Mouse (Mus musculus) brown adipose tissue, adult 24 weeks (tissue): ENCODE measurements around the gene Gm44973. TPM values are rescaled to one million over a fixed set of nuclear protein-coding genes. Genes with fewer than 3 reads are reported as not detected.

Experiments
- H3K27ac ChIP-seq: fragments of 200-500 bp; replicated peaks from 2 replicates; pipeline ENCODE4 v1.5.1; 2012; ENCODE audit warnings: low read depth, mild to moderate bottlenecking, low read length
- H3K4me1 ChIP-seq: fragments of 200-500 bp; 2 replicates; pipeline ENCODE4 v1.6.1; 2012; ENCODE audit warnings: low read length, mixed read lengths; ENCODE audit not compliant: control insufficient read depth, insufficient read depth, insufficient read length
- H3K4me3 ChIP-seq: fragments of 200-500 bp; 2 replicates; pipeline ENCODE4 v1.5.1; 2012; ENCODE audit warnings: low read depth, mild to moderate bottlenecking, low read length, moderate library complexity; ENCODE audit not compliant: insufficient read depth
- polyA plus RNA-seq: library from polyadenylated mRNA; stranded (reverse); fragments of >200 nt; gene quantifications from 2 replicates; pipeline ENCODE4 v1.2.4, GENCODE M21; 2012; ENCODE audit not compliant: missing spikeins, insufficient read depth, insufficient read length

The Gm44973 gene
- polyA plus RNA-seq, 1 experiment: not detected

DNA sequence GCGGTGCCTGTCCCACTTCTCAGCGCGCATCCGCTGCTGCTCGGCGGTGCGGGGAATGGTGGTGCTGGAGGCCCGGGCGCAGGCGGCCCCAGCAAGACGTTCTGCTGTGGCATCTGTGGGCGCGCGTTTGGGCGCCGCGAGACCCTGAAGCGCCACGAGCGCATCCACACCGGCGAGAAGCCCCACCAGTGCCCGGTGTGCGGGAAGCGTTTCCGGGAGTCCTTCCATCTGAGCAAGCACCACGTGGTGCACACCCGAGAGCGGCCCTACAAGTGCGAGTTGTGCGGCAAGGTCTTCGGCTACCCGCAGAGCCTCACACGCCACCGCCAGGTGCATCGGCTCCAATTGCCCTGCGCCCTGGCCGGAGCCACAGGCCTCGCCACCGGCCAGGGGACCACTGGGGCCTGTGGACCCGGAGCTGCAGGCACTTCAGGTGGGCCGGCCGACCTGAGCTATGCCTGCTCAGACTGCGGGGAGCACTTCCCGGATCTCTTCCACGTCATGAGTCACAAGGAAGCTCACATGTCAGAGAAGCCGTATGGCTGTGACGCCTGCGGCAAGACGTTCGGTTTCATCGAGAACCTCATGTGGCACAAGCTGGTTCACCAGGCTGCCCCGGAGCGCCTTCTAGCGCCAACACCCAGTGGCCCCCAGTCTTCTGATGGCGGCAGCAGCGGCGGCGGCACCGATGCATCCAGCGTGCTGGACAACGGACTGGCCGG lies 15.4 kb downstream of the Gm44973 start:
- no peak overlapping the region for H3K27ac ChIP-seq
- H3K4me1 ChIP-seq: no peaks in the 10 kb centered on the region
- H3K4me3 ChIP-seq: no peak overlapping the region

DNA sequence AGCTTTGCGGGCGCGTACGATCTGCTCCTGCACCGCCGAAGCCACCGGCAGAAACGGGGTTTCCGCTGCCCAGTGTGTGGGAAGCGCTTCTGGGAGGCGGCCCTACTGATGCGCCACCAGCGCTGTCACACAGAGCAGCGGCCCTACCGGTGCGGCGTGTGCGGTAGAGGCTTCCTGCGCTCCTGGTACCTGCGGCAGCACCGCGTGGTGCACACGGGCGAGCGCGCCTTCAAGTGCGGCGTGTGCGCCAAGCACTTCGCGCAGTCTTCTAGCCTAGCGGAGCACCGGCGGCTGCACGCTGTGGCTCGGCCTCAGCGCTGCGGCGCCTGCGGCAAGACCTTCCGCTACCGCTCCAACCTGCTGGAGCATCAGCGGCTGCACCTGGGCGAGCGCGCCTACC lies 16.2 kb downstream of the Gm44973 start:
- Histone ChIP-seq H3K4me1 (no peaks in the 10 kb centered on the region), H3K4me3 (no peak overlapping the region), H3K27ac (no peak overlapping the region)

DNA sequence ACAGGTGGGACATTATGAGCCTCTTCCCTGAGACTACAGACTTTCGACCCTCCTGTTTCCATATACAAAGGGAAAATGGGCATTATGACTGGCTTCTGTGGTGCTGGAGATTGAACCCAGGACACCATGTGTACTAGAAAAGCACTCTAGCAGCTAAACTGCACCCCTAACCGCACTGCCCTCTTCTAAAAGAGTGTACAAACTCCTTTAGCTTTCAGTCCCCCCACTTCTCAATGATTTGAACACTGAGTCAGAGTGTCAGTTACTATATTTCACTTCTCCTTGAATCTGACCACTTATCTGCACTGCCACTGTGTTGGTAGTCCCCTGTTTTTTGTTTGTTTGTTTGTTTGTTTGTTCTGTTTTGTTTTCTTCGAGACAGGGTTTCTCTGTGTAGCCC lies 18.5 kb downstream of the Gm44973 start, which contains the start of gene 4632433K11Rik:
4632433K11Rik (plus strand) TSS at position 301 of the 400 bp plus-strand sequence.
- H3K4me3 ChIP-seq: no peak within 1 kb of the TSS
- H3K27ac ChIP-seq: no peak within 1 kb of the TSS
- H3K4me1 ChIP-seq: peaks cover under 1% of the 10 kb centered on the region; the same call in 1 of the 2 replicates

DNA sequence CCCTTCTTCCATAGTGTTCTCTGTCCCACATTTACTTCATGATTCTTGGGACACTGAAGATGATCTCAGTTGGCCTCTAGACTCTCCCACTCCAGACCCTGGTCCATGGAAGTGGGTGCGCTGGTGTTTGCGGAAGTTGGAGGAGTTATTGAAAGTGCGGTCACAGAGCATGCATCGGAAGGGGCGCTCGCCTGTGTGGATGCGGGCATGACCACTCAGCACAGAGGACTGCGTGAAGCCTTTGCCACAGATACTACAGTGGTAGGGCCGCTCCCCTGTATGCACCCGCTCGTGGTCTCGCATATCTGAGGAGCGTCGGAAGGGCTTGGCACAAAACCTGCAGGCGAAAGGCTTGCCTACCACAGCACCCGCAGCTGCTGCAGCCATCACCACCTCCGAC lies 20.3 kb downstream of the Gm44973 start:
- Histone ChIP-seq H3K27ac (no peak overlapping the region), H3K4me1 (peaks cover 3% of the 10 kb centered on the region; the same call in 1 of the 2 replicates), H3K4me3 (no peak overlapping the region)

DNA sequence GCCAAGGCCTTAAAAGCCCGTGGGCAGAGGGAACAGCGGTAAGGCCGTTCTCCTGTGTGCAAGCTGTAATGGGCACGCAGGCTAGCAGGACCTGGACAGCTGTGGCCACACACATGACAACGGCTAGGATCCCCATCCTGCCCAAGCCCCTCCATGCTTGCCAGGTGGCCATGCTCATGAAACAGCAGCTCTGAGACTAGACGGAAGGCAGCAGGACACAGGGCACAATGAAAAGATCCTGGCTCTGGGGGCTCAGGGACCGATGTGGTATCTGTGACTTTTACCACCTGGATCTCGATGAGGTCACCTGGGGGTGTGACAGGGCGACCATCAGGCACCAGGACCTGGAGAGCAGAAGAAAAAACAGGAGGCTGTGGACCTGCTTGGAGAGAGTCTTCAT lies 20.8 kb downstream of the Gm44973 start:
- H3K27ac ChIP-seq: no peak overlapping the region
- H3K4me3 ChIP-seq: no peak overlapping the region

DNA sequence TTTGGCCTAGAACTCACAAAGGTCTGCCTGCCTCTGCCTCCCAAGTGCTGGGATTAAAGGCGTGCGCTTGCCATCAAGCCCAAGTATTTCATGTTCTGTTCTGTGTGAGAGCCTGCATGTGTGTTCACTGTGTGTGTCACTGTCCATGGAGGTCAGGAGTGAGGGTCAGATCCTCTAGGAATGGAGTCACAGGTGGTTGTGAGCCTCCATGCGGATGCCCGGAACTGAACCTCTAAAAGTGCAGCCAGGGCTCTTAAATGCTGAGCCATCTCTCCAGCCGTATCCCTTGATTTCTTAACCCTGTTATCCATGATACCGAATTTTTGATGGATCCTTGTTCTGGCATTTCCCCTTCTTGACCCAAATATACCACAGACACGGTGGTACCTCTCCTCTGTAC lies 21.7 kb downstream of the Gm44973 start:
- Histone ChIP-seq H3K4me3 (no peak overlapping the region), H3K4me1 (peaks cover 3% of the 10 kb centered on the region; the same call in 1 of the 2 replicates), H3K27ac (no peak overlapping the region)

More for the DNA sequence above, 20.8 kb downstream of the Gm44973 start:
- peaks cover 3% of the 10 kb centered on the region; the same call in 1 of the 2 replicates for H3K4me1 ChIP-seq

DNA sequence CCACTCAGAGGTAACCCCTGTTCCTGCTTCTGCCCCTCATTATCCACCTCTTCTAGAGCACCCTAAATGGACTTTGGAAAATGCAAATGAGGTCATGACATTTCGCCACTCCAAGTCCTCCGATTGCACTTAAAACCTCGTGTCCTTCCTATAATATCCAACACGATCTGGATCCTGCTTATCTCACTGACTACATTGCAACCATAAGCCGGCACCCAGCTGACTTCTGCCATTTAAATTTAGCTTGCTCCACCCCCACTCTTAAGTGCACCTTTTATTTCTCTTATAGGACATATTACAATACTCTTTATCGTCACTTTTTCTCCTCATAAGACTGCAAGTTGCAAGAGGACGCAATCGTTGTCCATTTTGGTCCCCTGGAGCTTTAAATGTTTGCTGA lies 22.2 kb downstream of the Gm44973 start:
- Histone ChIP-seq H3K27ac (no peak overlapping the region), H3K4me1 (peaks cover 3% of the 10 kb centered on the region; the same call in 1 of the 2 replicates), H3K4me3 (peak overlapping the region; percentile 85)

DNA sequence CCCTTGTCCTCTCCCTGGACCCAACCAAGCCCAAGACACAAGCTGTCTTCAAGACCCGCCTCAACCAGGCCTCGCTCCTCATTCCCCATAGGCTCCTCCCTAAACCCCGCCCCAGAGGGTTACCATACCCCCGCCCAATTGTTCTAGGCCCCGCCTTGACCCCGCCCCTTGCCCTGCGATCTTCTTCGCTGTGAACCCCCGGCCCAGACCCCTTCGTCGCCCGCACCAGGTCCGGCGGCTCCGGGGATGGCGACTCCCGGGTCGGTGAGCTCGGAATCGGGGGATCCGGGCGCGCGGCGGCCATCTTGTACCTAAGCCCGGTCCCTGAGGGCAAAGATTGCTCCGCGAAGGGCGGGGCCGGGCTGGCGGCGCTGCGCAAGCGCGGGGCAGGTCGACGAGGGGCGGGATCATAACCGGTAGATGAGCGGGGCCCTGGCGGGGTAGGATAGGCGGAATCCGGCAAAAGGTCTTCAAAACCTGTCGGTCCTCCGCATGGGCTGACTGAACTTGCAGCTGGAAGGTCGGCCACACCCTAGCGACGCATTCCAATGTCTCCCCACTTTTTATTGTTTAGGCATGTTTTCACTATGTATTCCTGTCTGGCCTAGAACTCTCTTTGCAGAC lies 22.9 kb downstream of the Gm44973 start, which contains the start of gene Zfp784:
Zfp784 (minus strand) TSS at position 338 of the 624 bp plus-strand sequence.
- peak within 1 kb of the TSS; percentile 95 for H3K27ac ChIP-seq
- peaks cover 3% of the 10 kb centered on the region; the same call in 1 of the 2 replicates for H3K4me1 ChIP-seq
- H3K4me3 ChIP-seq: peak within 1 kb of the TSS; percentile 85

DNA sequence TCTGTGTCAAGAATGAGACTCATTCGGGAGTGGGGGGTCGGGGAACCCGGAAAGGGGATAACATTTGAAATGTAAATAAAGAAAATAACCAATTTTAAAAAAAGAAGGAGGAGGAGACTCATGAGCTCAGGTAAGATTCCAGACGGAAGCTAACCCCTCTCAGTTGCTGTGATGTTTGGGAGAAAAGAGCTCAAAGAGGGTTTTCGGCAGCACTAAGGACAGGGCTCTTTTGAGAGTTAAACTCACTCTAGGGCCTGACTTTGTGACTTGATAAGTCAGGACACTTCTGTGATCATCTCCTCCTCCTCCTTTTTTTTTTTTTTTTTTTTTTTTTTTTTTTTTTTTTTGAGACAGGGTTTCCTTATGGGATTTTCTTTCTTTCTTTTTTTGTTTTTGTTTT lies 23.6 kb downstream of the Gm44973 start:
- Histone ChIP-seq H3K27ac (peak overlapping the region; percentile 95; the same call in 1 of the 2 replicates), H3K4me3 (peak overlapping the region; percentile 85), H3K4me1 (peaks cover 3% of the 10 kb centered on the region; the same call in 1 of the 2 replicates)

DNA sequence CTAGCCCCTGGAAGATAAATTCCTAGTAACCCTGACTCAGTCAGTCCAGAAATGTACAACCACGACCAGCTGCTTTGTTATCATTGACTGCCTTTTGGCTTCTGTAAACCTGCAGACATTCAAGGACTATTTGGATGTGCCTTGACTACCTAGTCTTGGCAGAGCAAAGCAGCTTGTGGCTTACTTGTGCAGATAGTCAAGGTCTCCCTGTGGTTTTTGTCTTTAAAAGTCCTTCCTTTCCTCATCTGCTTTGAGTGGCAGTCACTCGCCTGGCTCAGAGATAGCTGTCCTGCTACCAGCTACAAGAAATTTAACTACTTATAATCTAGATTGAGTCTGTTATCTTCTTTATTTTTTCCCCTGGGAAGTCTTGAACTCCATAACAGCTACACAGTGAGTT lies 29.7 kb downstream of the Gm44973 start:
- Histone ChIP-seq H3K27ac (no peak overlapping the region), H3K4me1 (no peaks in the 10 kb centered on the region), H3K4me3 (no peak overlapping the region)

DNA sequence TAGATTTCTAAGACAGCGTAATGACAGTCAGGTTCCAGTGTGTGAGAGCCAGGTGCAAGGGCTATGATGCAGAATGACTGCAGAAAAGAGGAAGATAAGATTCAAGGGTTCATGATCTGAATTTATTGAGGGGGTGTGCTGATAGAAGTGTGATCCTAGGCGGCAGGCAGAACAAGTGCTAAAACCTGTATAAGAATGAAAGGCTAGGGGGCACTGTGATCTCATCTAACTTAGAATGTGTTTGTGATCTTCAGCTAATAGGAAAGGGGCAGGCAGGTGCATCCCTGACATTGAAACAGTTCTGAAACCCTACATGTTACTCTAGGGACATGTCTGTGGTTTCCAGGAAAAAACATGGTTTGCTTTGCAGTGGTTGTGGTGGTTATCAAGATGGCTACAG lies 30.8 kb downstream of the Gm44973 start:
- Histone ChIP-seq H3K4me3 (no peak overlapping the region), H3K27ac (no peak overlapping the region), H3K4me1 (no peaks in the 10 kb centered on the region)

DNA sequence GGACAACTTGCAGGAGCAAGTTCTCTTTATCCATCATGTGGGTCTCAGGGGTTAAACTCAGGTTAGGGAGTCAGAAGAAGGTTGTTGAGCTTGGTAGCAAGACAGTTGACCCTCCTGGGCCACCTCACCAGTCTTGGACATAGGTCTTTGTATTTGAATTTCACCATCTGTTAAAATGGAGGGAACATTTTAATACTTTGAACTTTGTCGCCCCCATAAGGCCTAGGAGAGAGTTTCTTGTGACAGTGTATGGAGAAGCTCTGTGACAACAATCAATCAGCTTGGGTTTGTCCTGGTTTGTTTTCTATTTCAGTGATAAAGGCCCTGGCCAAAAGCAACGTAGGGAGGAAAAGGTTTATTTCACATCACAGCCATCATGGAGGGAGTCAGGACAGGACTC lies 32.0 kb downstream of the Gm44973 start:
- H3K4me3 ChIP-seq: no peak overlapping the region
- no peaks in the 10 kb centered on the region; the same call in 1 of the 2 replicates for H3K4me1 ChIP-seq
- no peak overlapping the region for H3K27ac ChIP-seq

DNA sequence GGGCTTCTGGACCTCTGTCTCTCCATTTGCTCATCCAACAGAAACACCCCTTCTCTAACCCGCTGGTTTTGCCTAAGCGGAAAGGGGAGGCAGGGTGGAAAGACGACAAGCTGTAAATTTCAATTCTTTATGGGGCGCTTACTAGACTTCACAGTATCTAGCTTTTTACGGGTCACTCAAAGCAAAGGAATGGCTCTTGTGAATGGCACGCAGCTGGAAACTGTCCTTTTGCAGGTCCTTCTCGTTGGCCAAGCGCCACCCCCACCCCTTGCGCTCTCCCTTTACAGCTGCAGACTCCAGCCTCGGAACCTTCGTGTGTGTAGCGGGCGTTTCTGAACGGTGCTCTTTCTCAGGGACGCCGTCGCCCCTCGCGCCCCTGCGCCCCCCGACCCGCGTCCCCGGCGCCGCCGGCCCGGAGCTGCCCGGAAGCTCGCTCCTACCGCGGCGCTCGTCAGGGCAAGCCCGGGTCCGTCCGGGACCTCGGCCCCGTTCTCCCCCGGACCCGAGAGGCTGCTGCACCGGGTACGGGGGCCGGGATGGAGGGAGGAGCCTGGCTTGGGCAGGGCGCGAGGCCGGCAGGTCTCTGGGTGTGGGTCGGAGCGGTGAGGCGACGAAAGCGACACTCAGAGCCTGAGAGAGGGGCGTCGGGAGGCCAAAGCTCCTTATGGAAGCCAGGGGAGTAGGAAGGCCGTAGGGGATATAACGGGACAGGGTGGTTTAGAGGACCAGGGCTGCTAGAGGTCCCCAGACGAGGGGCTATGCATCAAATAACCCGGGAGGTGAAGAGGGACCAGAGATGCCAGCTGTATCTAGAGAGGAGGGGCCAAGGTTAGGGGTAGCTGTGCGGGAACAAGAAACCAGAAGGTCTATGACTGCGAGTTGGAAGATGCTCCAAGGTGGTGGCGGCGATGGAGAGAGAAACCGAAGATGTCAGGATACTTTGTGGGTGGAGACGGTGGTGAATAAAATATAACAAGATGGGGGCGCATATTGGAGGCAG lies 36.2 kb downstream of the Gm44973 start, which contains the start of gene Zfp580:
Zfp580 (plus strand) TSS at position 346 of the 1,000 bp plus-strand sequence.
- Histone ChIP-seq H3K4me1 (no peaks in the 10 kb centered on the region; the same call in 1 of the 2 replicates), H3K27ac (peak within 1 kb of the TSS; percentile 26; the same call in 1 of the 2 replicates), H3K4me3 (peak within 1 kb of the TSS; percentile 65)

DNA sequence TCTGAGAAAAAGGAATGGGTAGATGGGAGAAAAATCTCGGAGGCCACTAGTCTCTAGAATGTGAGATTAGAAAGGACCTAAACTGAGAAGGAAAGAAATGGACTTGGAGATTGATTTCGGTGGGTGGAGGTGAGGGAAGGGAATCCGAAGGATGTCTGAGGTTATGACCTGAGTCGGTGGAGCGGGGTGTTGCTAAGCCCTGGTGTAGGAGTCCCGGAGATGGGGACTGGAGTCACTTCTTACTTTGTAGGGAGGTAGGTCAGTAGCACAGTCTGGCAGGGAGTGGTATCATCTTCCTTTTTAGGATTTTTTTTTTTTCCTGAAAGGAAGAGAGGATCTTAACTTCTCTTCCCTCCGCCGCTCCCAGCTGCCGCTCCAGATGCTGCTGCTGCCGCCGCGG lies 37.1 kb downstream of the Gm44973 start:
- H3K4me1 ChIP-seq: no peaks in the 10 kb centered on the region; the same call in 1 of the 2 replicates
- H3K27ac ChIP-seq: no peak overlapping the region
- peak overlapping the region; percentile 65 for H3K4me3 ChIP-seq
